Mouse (Mus musculus): Measurements from ENCODE around the gene Ethe1.
A peak's percentile ranks its signal among the peaks of the same experiment; 100 is the strongest.

Gene Ethe1

DNA sequence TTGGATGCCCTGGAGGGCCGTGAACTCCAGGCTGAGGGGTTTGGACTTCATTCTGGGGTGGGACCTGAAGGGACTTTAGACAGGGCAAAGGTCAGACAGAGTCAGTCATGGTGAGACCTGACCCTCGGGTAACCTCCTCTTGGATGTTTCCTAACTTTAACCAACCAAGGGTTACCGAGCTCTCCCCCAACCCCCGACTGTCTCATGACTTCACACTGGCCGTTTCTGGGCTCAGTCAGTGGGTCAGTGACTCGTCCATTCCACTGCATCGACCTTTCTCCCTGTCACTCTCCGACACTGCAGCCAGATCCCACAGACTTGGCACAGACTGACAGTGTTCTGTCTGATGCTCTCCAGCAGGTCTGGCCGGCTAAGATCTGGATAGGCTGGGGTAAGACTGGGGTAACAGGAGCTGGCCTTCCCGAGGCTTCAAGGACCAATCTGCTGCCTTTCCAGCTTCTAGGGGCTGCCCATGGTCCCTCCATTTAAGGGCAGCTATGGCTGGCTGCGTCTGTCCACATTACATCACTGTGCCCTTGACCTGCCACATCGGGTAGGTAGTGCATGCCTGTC, 13.0 kb upstream of the Ethe1 start:
- peak; percentile 53 for DNase-seq (ENCODE audit: low spot score)

DNA sequence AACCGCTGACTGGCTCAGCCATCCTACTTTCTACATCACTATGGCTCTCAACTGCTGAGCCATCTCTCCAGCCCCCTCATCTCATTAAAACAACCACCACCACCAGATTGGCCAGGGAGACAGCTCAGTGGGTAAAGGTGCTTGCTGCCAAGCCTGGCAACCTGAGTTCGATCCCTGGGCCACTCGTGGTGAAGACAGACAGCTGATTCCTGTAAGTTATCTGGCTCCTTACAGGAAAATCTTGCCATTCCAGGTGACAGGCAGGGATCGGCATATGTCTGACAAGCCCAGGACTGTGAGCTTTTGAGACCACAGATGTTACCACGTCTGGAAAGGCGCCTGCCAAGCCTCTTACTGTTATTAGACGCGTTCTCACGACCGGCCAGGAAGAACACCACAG, 9.5 kb upstream of the Ethe1 start:
- DNase-seq (ENCODE audit: low spot score): peak; percentile 60

DNA sequence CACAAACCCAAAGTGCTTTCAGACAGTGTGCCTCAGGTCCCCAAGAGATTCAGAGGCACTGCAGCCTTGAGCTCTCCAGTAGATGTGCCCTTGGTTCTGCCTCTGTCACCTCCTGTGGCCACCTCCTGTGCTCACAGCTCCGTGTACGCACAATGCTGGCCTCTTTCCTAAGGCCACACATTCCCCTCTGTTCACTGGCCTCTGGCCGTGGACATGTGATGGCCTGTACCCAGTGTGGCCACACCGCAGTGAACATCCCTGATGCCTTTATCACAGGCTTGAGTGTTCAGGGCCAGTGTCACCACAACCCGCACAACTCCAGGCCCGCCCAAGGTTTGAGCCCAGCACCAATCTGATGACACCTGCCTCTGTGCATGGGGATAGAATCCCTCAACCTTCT, 2.5 kb upstream of the Ethe1 start:
- DNase-seq (ENCODE audit: low spot score): no peak

DNA sequence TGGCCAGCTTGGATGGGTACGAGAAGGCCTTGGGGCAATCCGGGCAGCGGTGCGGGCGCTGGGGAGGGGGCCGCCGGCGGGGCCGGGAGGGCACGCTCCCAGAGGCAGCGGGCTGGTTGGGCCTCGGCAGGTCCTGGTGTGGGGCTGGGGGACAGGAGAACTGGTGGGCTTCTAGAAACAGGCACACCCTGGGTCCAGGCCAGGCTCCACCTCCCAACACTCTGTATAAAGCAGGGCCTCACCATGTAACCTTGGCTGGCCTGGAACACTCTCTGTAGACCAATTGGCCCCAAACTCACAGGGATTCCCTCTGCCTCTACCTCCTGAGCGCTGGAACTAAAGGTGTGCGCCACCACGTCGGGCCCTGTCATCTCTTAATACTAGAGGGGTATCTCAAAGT, 1.3 kb upstream of the Ethe1 start:
- DNase-seq (ENCODE audit: low spot score): no peak

DNA sequence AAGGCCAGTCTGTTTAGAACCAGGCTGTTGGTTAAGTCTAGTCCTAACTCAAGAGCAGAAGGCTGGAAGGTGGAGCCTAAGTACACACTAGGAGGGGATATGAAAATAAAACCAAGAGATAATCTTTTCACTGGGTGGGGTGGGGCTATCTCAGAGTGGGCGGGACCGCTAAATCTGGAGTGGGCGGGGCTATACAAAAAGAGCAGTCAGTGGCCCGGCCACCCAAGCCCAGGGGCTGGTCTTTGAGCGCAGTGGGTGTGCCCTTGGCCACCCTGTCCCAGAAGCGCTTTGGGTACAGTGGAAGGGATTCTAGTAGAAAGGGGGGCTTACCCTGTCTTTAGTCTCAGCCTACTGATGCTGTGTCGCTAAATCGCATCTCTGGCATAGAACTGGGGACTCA, 515 bp upstream of the Ethe1 start:
- DNase-seq (ENCODE audit: low spot score): no peak

- no peak for DNase-seq (ENCODE audit: low spot score)
These were observed 993 bp downstream of the Ethe1 start for GRCm38 (mm10) chr7:24588336-24588735.

GRCm38 (mm10) chr7:24591735-24592134, 4.4 kb downstream of the Ethe1 start:
- no peak for DNase-seq (ENCODE audit: low spot score)

GRCm38 (mm10) chr7:24592163-24592562, 4.8 kb downstream of the Ethe1 start:
- DNase-seq (ENCODE audit: low spot score): no peak

DNA sequence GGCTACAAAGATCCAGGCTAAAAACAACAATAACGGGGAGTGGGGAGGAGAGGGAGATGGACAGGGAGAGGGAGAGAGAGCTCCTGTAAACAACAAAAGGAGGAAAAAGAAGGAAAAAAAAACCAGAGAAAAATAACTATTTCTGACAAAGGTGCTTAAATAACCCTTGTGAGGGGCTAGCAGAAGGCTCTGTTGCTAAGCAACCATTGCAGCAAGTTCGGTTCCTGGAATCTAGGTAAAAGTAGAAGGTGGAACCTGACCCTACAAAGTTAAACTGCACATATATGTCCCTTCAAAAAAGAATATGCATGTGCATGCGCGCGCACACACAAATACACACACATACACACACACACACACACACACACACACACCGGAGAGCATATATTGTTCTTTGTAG, 5.4 kb downstream of the Ethe1 start:
- DNase-seq (ENCODE audit: low spot score): no peak

DNA sequence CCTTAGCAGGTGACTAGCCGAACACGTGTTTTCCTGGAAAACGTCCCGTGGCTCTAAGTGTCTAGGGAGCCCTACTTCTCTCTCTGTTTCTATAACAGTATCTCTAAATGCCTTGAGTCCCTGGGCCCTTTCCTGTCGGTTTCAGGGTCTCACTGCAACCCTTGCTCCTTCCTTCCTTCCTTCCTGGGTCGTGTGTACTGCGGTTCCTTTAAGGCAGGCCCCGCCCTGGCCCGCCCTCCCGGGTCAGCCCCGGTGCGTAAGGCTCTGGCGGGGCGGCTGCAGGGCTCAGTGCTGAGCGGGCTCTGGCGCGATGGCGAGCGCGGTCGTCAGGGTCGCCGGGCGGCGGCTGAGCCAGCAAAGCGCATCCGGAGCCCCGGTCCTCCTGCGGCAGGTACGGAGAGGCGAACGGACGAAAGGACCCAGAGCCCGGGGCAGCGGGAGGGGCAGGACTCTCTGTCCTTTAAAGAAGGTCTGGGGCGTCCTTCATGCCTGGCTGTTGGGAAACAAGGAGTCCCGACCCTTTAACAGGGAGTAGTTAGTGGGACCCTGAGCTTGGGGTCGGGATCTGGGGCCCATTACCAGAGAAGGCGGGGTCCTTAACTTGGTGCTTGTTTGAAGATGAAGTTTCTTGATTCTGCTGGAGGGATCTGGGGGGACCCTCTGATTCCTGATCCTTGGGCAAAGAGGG, 6.4 kb downstream of the Ethe1 start:
- peak; percentile 70 for DNase-seq (ENCODE audit: low spot score)

DNA sequence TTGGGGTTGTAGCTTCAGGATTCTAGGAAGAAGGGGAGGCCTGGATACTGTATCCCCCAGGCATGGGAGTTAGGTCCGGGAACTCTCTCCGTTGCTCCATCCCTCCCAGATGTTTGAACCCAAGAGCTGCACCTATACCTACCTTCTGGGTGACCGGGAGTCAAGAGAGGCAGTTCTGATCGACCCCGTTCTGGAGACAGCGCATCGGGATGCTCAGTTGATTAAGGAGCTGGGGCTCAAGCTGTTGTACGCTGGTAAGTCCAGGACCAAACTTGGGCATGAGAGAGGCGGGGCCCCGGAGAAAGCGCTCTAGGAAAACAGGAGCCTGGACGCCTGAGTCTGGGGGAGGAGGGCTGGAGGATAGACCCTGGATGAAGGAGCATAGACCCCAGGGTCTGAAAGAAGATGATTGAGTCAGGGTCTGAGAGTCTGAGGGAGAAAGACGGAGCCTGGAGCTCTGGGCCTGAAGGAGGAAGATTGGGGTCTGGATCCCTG, 7.0 kb downstream of the Ethe1 start:
- no peak for DNase-seq (ENCODE audit: low spot score)

- DNase-seq (ENCODE audit: low spot score): no peak
These were observed 8.1 kb downstream of the Ethe1 start for GRCm38 (mm10) chr7:24595464-24595863.

DNA sequence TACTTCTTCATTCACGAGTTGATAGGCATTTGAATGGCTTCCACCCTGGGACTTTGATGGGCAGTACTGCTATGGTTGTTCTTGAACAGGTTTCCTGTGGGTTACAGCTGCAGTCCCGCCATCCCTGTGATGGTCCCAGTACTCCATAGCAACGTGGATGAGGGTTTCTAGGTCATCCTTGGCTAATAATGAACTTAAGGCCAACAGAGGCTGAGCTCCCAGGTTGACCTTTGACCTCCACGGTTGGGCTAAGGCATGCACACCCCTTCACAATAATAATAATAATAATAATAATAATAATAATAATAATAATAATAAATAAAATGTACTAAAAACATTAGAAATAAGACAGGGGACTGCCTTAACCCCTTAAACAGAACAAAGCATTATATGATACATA, 10.8 kb downstream of the Ethe1 start:
- no peak for DNase-seq (ENCODE audit: low spot score)

- DNase-seq (ENCODE audit: low spot score): no peak
These were observed 12.1 kb downstream of the Ethe1 start for GRCm38 (mm10) chr7:24599211-24600067.

- peak; percentile 94 for DNase-seq (ENCODE audit: low spot score)
These were observed 13.7 kb downstream of the Ethe1 start for GRCm38 (mm10) chr7:24600941-24601597.

- DNase-seq (ENCODE audit: low spot score): no peak
These were observed 18.2 kb downstream of the Ethe1 start for GRCm38 (mm10) chr7:24605561-24605960.

- DNase-seq (ENCODE audit: low spot score): no peak
These were observed 18.7 kb downstream of the Ethe1 start for GRCm38 (mm10) chr7:24606046-24606445.

DNA sequence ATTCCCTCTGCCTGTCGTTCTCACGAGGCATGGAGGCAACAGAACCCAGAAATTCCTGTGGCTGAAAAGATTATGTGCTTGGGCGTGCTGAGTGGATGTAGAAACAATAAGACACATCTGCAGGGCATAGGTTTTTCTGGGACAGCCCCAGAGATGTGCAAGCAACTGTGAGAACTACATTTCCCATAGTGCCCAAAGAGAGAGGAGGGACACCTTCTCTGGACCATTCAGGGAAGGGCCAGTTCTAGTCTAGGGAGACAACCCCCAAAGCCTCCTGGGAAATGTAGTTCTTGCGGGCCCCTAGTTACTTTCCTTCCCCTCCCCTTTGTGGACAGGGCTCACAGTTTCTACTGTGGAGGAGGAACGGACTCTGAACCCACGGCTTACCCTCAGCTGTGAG, 20.7 kb downstream of the Ethe1 start:
- peak; percentile 32 for DNase-seq (ENCODE audit: low spot score)

DNA sequence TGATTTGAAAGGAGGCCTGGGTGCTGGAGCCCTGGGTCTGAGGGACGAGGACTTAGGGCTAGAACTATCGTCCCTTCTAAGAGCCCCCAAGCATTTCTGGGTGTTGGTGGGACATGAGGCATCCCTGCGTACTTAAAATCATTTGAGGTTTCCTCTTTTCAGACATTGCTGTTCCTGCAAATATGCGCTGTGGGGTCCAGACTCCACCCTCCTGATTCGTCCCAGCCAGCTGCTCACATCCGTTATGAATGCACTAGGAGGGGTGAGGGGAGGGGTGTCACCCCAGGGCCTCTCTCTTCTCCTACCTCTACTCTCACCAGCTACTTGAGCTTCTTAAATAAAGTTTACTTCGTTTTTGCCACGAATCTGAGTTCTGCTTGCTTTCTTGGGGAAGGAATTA, 21.2 kb downstream of the Ethe1 start:
- DNase-seq (ENCODE audit: low spot score): no peak

DNA sequence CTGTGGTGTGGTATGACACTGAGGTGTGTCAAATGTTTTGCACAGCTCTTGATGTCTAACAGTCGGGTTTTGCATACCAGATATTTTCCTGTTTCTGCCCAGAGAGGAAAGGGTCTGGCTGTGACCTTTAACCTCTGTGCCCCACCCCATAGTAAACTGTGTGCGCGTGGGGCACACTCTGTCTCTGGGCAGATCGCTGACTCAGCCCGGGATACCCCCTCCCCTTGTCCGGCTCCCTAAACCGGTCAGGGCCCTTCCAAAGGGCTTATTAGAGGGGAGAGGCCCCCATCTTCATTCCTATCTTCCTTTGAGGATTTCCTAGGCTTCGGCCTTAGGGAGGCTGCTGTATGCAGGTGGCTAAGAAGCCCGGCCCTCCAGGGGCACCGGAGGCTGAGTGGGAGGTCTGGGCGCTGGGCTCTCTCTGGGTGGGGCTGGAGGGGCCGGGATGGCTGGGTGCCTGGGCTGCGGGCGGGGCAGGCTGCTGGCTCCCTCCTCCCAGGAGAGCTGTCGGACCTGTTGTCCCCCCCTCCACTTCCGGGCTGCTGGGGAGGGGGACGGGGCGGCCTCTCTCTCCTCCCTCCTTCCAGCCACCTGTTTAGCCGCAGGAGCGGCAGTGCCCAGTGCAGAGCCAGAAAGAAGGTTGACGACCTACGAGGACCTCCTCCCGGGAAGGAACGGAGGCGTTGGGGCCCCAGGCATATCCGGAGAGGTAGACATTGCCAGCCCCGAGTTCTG, 23.0 kb downstream of the Ethe1 start, which contains the start of gene Phldb3:
Gene Phldb3, plus strand, starts transcription at position 620 of the 735 bp plus-strand sequence.
- DNase-seq (ENCODE audit: low spot score): no peak

DNA sequence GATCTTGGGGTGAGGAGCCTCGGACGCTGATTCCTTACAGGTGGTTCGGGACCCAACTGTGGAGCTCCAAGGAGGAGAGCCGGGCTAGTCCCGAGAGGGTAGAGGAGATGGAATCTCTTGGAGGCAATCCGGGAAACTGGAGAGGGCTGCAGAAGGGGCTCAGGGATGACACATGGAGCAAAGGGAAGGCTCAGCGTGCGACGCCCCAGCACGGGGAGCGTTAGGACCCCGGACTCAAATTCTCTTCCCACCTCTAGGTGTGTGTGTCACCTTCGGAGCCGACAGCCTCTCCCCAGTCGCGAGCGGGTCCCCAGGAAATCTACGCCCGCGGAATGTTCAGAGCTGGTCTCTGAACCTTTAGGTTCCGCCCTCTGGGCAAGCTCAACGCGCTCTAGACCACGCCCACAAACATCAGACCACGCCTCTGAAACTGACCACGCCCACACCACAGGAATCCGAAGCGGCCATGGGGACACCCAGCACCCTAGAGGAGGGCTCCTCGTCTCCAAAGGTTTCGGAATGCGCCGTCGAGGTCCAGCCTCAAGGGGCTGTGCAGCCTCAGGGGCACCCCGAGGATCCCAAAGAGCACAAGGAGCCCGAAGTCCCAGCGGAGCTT, 23.6 kb downstream of the Ethe1 start:
- no peak for DNase-seq (ENCODE audit: low spot score)
